Mouse (Mus musculus) cortical plate, adult 2 months (tissue): ENCODE results near the gene Mast2. TPM values are rescaled to one million over a fixed set of nuclear protein-coding genes. Genes with fewer than 3 reads are reported as not detected.
A peak's percentile ranks its signal among the peaks of the same experiment; 100 is the strongest.

ENCODE experiments used
- H3K27ac ChIP-seq: fragments of 200-500 bp; 2 replicates; pipeline ENCODE4 v1.5.1; 2012; ENCODE audit warnings: low read length, control low read depth, inconsistent platforms; ENCODE audit not compliant: insufficient read depth
- H3K4me1 ChIP-seq: fragments of 200-500 bp; 2 replicates; pipeline ENCODE4 v1.6.1; 2011; ENCODE audit warnings: low read length; ENCODE audit not compliant: control insufficient read depth, insufficient read depth
- H3K4me3 ChIP-seq: fragments of 200-500 bp; 2 replicates; pipeline ENCODE4 v1.5.1; 2011; ENCODE audit warnings: mild to moderate bottlenecking, low read length, control low read depth; ENCODE audit not compliant: insufficient read depth
- CTCF ChIP-seq: fragments of 200-500 bp; IDR thresholded peaks from 2 replicates; pipeline ENCODE4 v1.5.1; 2011; ENCODE audit warnings: mild to moderate bottlenecking, control low read depth, low read length; ENCODE audit not compliant: insufficient read depth; ENCODE audit errors: extremely low read depth
- POLR2A ChIP-seq: fragments of 200-500 bp; IDR thresholded peaks from 2 replicates; pipeline ENCODE4 v1.6.1; 2011; ENCODE audit warnings: mild to moderate bottlenecking, low read length, control low read depth; ENCODE audit not compliant: insufficient read depth; ENCODE audit errors: extremely low read depth
- polyA plus RNA-seq: library from polyadenylated mRNA; depleted of rRNA; stranded (reverse); fragments of >200 nt; gene quantifications from 2 replicates; pipeline ENCODE4 v1.2.3, GENCODE M21; 2012

The Mast2 gene
- polyA plus RNA-seq, 1 experiment: 87.3 TPM

DNA sequence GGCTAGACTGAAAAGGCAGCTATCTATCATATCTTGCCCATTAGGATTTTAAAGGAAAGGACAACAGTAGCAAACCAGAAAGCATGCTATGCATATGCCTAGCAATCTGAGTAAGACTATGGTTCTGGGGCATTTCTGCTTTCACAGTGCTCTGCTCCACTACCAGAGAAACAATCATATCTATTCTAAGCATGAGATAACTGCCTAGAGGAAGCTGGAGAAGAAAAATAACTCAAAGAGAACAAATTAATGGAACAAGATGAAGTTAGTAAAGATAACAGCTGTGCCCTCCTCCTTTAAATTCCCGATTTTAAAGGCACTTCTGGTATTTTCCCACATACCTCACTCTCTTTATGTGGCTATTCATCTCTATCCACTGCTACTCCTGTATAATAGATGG lies 51.0 kb downstream of the Mast2 start:
- TF ChIP-seq POLR2A: no peak
- TF ChIP-seq CTCF: no peak
- Histone ChIP-seq H3K27ac (no peak overlapping the region), H3K4me3 (no peak overlapping the region), H3K4me1 (no peaks in the 10 kb centered on the region)

DNA sequence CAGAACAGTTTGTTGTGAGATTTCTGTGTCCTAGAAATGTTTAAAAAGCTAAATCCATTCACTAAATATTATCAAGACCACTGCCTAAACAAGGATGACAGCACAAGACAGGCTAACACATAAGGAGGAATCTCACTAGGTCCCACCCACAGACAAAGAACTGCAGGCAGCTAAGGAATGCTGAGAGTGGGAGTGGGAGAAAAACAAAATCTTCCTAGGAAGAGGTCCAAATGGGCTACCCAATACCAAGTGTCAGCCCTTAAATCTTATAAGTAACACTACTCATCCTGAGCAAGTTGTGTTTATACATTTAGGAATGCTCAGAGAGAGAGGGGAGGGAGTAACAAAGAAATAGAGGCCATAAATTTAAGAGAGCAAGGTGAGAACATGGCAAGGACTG lies 52.6 kb downstream of the Mast2 start:
- TF ChIP-seq POLR2A: no peak
- TF ChIP-seq CTCF: no peak
- Histone ChIP-seq H3K4me1 (no peaks in the 10 kb centered on the region), H3K4me3 (no peak overlapping the region), H3K27ac (no peak overlapping the region)

DNA sequence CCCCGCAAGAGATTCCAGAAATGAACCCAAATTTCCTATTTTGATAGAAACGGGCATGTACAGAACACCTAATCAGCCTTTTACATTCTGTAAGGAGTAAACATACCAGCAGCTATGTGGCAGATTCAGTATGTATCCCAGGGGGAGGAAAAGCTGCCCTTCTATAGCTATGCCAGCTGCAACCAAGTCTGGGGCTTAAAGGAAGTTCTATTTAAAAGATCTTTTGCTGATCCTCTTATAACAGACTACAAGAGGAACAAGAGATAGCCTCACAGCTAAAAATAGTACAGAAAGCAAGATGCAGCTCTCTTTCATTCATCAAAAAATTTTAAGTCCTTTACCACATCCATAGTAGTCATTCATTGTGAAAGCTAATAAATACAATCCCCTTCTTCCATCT lies 57.3 kb downstream of the Mast2 start:
- no peaks in the 10 kb centered on the region; the same call in 1 of the 2 replicates for H3K4me1 ChIP-seq
- TF ChIP-seq CTCF (no peak), POLR2A (no peak)
- H3K27ac ChIP-seq: no peak overlapping the region
- no peak overlapping the region for H3K4me3 ChIP-seq

DNA sequence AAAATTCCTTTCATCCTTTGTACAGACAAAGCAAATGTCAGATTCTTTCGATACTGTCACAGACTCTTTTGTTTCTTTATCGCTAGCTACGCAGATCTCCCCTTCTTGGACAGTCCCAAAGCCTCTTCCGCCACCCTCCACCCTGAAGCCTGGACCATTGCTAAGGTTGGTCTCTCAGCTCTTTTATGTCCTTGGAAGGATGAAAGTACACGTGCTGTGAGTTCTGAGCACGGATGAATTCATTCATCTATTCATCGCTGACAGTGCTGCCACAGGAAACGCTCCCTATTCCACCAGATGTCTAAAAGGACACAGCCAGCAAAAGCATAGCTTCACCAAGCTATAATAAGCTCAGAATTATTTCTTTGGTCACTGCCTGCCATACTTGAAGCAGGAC lies 58.0 kb downstream of the Mast2 start:
- Histone ChIP-seq H3K4me3 (peak overlapping the region; percentile 48), H3K4me1 (no peaks in the 10 kb centered on the region; the same call in 1 of the 2 replicates), H3K27ac (peak overlapping the region; percentile 4; the same call in 1 of the 2 replicates)
- no peak for TF ChIP-seq CTCF
- no peak for TF ChIP-seq POLR2A

DNA sequence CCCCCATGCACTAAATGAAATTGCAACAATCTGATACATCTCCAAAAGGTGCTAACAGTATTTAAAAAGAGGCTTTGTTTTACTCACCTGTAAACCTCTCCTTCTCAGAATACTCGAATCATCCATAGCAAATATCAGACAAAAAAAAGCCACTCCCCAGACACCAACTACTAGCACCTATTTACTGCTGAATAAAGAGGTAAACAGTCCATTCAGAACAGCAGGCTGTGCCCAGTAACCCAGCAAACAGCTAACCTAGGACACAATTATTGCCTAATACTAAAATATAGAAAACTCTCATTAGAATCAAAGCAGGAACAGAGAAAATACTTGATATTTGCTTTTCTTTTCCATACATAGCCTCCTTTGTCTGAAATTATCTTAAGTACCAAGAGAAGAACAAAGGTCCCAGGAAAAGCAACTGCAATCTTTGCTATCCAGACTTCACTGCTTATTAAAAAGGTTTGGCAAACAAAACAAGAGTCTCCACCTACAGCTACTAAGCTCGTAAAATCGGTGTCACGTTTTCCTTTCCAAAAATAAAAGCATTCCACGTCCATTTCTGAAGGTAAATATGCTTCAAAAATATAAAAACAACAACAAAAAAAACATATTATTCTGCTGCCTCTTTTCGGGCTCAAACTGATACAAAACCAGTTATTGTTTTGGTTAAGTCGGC lies 58.6 kb downstream of the Mast2 start:
- Histone ChIP-seq H3K27ac (0 out of 2 replicates have a peak overlapping the region, but pooled peaks have one; percentile 4), H3K4me1 (no peaks in the 10 kb centered on the region; the same call in 1 of the 2 replicates), H3K4me3 (peak overlapping the region; percentile 48)
- no peak for TF ChIP-seq POLR2A
- no peak for TF ChIP-seq CTCF

DNA sequence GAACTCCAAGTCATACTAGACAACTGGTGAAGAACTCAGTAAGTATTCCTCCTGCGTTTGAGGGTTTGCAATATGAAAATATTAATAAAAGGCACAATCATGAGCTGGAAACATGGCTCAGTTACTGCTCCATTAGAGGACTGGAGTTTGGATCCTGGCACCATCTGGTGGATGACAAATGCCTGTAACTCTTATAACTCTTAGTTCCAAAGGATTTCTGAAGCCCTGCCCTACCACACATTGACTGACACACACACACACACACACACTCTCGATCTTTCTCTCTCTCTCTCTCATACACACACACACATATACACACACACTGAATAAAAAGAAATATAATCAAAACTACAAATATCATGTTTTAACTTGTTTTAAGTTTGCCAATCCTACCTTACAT lies 60.1 kb downstream of the Mast2 start:
- Histone ChIP-seq H3K4me3 (peak overlapping the region; percentile 29; the same call in 1 of the 2 replicates), H3K4me1 (no peaks in the 10 kb centered on the region; the same call in 1 of the 2 replicates), H3K27ac (no peak overlapping the region)
- TF ChIP-seq POLR2A (no peak), CTCF (peak; percentile 31; the same call in 1 of the 2 replicates)

DNA sequence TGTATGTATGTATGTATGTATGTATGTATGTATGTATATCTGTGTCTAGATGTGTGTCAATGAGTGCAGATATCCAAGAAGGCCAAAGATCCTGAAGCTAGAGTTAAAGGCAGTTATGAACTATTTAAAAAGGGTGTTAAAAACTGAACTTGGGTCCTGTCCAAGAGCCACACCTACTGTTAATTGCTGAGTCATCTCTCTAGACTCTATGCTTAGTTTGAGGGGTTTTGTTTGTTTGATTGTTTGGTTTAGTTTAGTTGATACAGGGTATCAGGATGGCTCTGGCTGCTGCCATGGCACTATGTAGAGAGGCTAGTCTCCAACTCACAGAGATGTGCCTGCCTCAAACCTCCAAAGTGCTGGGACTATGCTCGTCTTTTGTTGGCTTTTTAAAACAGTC lies 61.3 kb downstream of the Mast2 start:
- H3K27ac ChIP-seq: no peak overlapping the region
- TF ChIP-seq POLR2A: no peak
- no peak for TF ChIP-seq CTCF
- no peaks in the 10 kb centered on the region; the same call in 1 of the 2 replicates for H3K4me1 ChIP-seq
- H3K4me3 ChIP-seq: no peak overlapping the region

DNA sequence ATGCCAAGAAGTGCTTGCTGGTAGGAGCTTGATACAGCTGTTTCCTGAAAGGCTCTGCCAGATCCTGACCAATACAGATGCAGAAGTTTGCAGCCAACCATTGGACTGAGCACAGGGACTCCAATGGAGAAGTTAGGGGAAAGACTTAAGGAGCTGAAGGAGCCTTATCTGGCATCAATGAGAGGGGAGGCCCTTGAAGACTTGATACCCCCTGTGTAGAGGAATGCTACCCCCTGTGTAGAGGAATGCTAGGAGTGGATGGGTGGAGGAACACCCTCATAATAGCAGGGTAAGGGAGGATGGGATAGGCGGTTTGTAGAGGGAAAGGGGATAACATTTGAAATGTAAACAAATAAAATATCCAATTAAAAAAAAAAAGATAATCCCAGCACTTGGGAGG lies 65.9 kb downstream of the Mast2 start:
- TF ChIP-seq POLR2A (no peak), CTCF (no peak)

DNA sequence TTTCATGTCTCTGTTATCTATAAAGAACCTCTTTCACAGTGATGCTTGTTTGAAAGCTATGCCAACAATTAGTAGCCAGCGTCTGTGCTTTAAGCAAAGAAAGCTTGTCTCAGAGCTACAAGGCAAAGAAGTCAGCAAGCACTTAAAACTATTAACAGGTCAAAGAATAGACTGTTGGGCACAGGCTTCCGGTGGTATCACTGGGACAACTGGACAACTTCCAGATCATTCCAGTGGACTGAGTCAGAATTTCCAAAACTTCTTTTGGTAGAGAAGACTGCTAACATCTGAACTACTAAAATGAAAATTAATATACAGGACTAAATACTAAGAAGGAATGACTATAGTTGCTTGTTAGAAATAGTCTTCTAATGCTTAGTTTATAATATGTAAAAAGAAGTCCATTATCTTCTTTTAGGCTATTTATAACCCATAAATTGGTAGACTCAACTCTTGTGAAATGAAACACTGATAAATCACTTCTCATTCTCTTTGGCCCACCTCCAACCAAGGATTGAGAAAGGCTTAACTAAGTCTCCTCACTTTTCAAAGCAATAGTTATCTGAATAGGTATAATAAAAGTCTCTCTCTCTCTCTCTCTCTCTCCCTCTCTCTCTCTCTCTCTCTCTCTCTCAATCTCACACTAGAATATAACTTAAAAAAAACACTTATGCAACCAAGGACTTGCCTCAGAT lies 85.9 kb downstream of the Mast2 start:
- TF ChIP-seq CTCF (no peak), POLR2A (no peak)
- Histone ChIP-seq H3K27ac (no peak overlapping the region), H3K4me3 (no peak overlapping the region), H3K4me1 (no peaks in the 10 kb centered on the region)

More for the DNA sequence above, 65.9 kb downstream of the Mast2 start:
- Histone ChIP-seq H3K27ac (no peak overlapping the region), H3K4me1 (no peaks in the 10 kb centered on the region), H3K4me3 (no peak overlapping the region)

DNA sequence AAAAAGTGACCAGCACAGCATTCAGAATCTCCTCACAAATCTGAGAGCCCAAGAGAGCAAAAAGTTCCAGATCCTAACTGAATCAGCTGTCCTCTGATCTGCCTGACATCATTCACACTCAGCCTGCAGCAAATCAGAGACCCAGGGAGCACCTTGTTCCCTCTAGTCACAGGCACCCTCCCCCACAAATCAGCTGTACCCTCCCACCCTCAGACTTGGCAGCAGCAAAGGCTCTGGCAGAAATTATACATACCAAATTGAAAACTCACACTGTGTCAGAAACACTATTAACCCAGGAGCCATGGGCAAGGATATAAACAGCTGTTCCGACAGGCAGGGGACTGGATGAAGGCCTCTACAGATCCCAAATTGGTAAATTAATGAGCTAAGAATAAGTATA lies 92.3 kb downstream of the Mast2 start:
- no peaks in the 10 kb centered on the region; the same call in 1 of the 2 replicates for H3K4me1 ChIP-seq
- TF ChIP-seq CTCF (no peak), POLR2A (no peak)
- no peak overlapping the region for H3K4me3 ChIP-seq
- no peak overlapping the region for H3K27ac ChIP-seq
